In genomic region chr11:29247725-29248124, GRCm38 (mm10) we compare ENCODE assay signal across 8 mouse cellular contexts. TPM values are rescaled to one million over a fixed set of nuclear protein-coding genes. Genes with fewer than 3 reads are reported as not detected.
A peak's percentile ranks its signal among the peaks of the same experiment; 100 is the strongest.
DNase-seq lines count a peak whose midpoint lies in the region; ATAC-seq and TF ChIP-seq lines count a peak whose summit lies in the region.

No protein-coding gene starts in this region.

- WGBS in kidney, embryonic 16.5 days, result 95% methylated on average over 1 of the region's 1 CpGs
- 100% methylated on average over 1 of the region's 1 CpGs for WGBS in kidney, adult 2 months
- 100% methylated on average over 1 of the region's 1 CpGs for WGBS in embryonic facial prominence, embryonic 14.5 days
- 100% methylated on average over 1 of the region's 1 CpGs for WGBS in hindbrain, postnatal 0 days

- peaks cover 14% of the 10 kb centered on the region for H3K4me1 ChIP-seq in kidney, embryonic 16.5 days (ENCODE audit: insufficient read depth, low read length)
- 0 out of 2 replicates have a peak, but pooled peaks cover 6% of the 10 kb centered on the region for H3K4me1 ChIP-seq in kidney, adult 2 months (ENCODE audit: control insufficient read depth, insufficient read depth, low read length)
- peaks cover 13% of the 10 kb centered on the region for H3K4me1 ChIP-seq in embryonic facial prominence, embryonic 14.5 days (ENCODE audit: control insufficient read depth, insufficient read depth, low read length)
- H3K4me1 ChIP-seq in hindbrain, postnatal 0 days (ENCODE audit: insufficient read depth, low read length), result peaks cover 12% of the 10 kb centered on the region

- no peak overlapping the region for H3K27ac ChIP-seq in kidney, embryonic 16.5 days (ENCODE audit: low read length)
- H3K27ac ChIP-seq in kidney, adult 2 months (ENCODE audit: insufficient read depth, low read depth, low read length), result no peak overlapping the region
- no peak overlapping the region for H3K27ac ChIP-seq in embryonic facial prominence, embryonic 14.5 days (replicated peaks; ENCODE audit: low read depth, low read length)
- peak overlapping the region; percentile 65 for H3K27ac ChIP-seq in hindbrain, postnatal 0 days

- peak; percentile 7 for ATAC-seq in kidney, embryonic 16.5 days (ENCODE audit: low FRiP score, low TSS enrichment)
- ATAC-seq in embryonic facial prominence, embryonic 14.5 days (ENCODE audit: low read depth), result no peak
- ATAC-seq in hindbrain, postnatal 0 days, result no peak

- DNase-seq in kidney, adult 2 months, result no peak
- no peak for DNase-seq in embryonic facial prominence, embryonic 14.5 days (ENCODE audit: low spot score)
- no peak for DNase-seq in hindbrain, postnatal 0 days (ENCODE audit: low spot score)
- no peak for DNase-seq in gastrocnemius, postnatal 4 days (ENCODE audit: low spot score in 2 of 2)
- DNase-seq in spleen, postnatal 4 days (ENCODE audit: low spot score in 2 of 2), result no peak
- DNase-seq in lung, postnatal 10 days, result no peak

- no peaks in the 10 kb centered on the region for H3K9me3 ChIP-seq in kidney, embryonic 16.5 days (ENCODE audit: low read length)
- H3K9me3 ChIP-seq in embryonic facial prominence, embryonic 14.5 days (ENCODE audit: control insufficient read depth, low read length), result no peaks in the 10 kb centered on the region
- H3K9me3 ChIP-seq in hindbrain, postnatal 0 days (ENCODE audit: low read length), result no peaks in the 10 kb centered on the region

- no peaks in the 10 kb centered on the region for H3K27me3 ChIP-seq in kidney, embryonic 16.5 days (ENCODE audit: insufficient read depth, low read length)
- no peaks in the 10 kb centered on the region for H3K27me3 ChIP-seq in kidney, adult 2 months (replicated peaks; ENCODE audit: control insufficient read depth, insufficient read depth, low read length)
- H3K27me3 ChIP-seq in embryonic facial prominence, embryonic 14.5 days (replicated peaks; ENCODE audit: control insufficient read depth, insufficient read depth, low read length), result no peaks in the 10 kb centered on the region
- H3K27me3 ChIP-seq in hindbrain, postnatal 0 days (ENCODE audit: insufficient read depth, low read length), result no peaks in the 10 kb centered on the region
- no peaks in the 10 kb centered on the region for H3K27me3 ChIP-seq in myocyte (ENCODE audit: control insufficient read depth, insufficient read depth, insufficient read length)

- TF ChIP-seq CTCF in kidney, adult 2 months (conservative IDR thresholded peaks at IDR 0.05; ENCODE audit: insufficient read depth, insufficient read length, low read depth, low read length), result no peak
- TF ChIP-seq CTCF in hindbrain, postnatal 0 days (IDR thresholded peaks at IDR 0.05; ENCODE audit: low read depth), result no peak

- 0 out of 2 replicates have a peak, but pooled peaks cover 5% of the 10 kb centered on the region for H3K36me3 ChIP-seq in kidney, embryonic 16.5 days (ENCODE audit: insufficient read depth, low read length)
- no peaks in the 10 kb centered on the region for H3K36me3 ChIP-seq in kidney, adult 2 months (ENCODE audit: control insufficient read depth, insufficient read depth, low read length)
- peaks cover 12% of the 10 kb centered on the region for H3K36me3 ChIP-seq in embryonic facial prominence, embryonic 14.5 days (ENCODE audit: control insufficient read depth, insufficient read depth, low read length)
- H3K36me3 ChIP-seq in hindbrain, postnatal 0 days (ENCODE audit: insufficient read depth, low read length), result no peaks in the 10 kb centered on the region; the same call in 1 of the 2 replicates
- no peaks in the 10 kb centered on the region for H3K36me3 ChIP-seq in myocyte (ENCODE audit: control insufficient read depth, insufficient read depth)

- peak overlapping the region; percentile 87 for H3K4me3 ChIP-seq in kidney, embryonic 16.5 days (ENCODE audit: low read length)
- H3K4me3 ChIP-seq in kidney, adult 2 months (ENCODE audit: insufficient read depth, low read depth, low read length), result no peak overlapping the region
- H3K4me3 ChIP-seq in embryonic facial prominence, embryonic 14.5 days (ENCODE audit: low read depth, low read length), result peak overlapping the region; percentile 69
- H3K4me3 ChIP-seq in hindbrain, postnatal 0 days (ENCODE audit: low read length), result peak overlapping the region; percentile 87
- H3K4me3 ChIP-seq in myocyte, result peak overlapping the region; percentile 67

- no peak overlapping the region for H3K9ac ChIP-seq in kidney, embryonic 16.5 days (replicated peaks; ENCODE audit: low read length)
- no peak overlapping the region for H3K9ac ChIP-seq in embryonic facial prominence, embryonic 14.5 days (ENCODE audit: low read depth, low read length)
- H3K9ac ChIP-seq in hindbrain, postnatal 0 days (replicated peaks; ENCODE audit: low read length), result no peak overlapping the region

- no peak for TF ChIP-seq POLR2A in kidney, adult 2 months (IDR thresholded peaks at IDR 0.05; ENCODE audit: low read depth, low read length)
- no peak for TF ChIP-seq POLR2A in myocyte (IDR thresholded peaks at IDR 0.05; ENCODE audit: insufficient read length, low read depth)

- H3K79me2 ChIP-seq in myocyte (ENCODE audit: control insufficient read depth, insufficient read depth), result peaks cover 8% of the 10 kb centered on the region

- H3K4me2 ChIP-seq in kidney, embryonic 16.5 days (replicated peaks; ENCODE audit: low read depth, low read length), result peak overlapping the region; percentile 54
- H3K4me2 ChIP-seq in embryonic facial prominence, embryonic 14.5 days (ENCODE audit: low read depth, low read length), result peak overlapping the region; percentile 50
- peak overlapping the region; percentile 50 for H3K4me2 ChIP-seq in hindbrain, postnatal 0 days (ENCODE audit: low read depth, low read length)
- H3K4me2 ChIP-seq in myocyte (ENCODE audit: low read depth), result peak overlapping the region; percentile 88

- H3ac ChIP-seq in myocyte (ENCODE audit: control insufficient read depth, insufficient read length), result no peak overlapping the region

TF ChIP-seq in myocyte, 11 proteins besides CTCF, POLR2A, EP300 and RAD21:
- TF ChIP-seq TCF12 (IDR thresholded peaks at IDR 0.05; ENCODE audit: insufficient read depth, poor library complexity, severe bottlenecking), result no peak
- TF ChIP-seq POLR2AphosphoS2 (IDR thresholded peaks at IDR 0.05; ENCODE audit: insufficient read length, low read depth), result no peak
- no peak for TF ChIP-seq MYOG (IDR thresholded peaks at IDR 0.05; ENCODE audit: control insufficient read depth in 1 of 3, insufficient read depth in 1 of 3, insufficient read length in 2 of 3, low read depth in 2 of 3)
- no peak for TF ChIP-seq CEBPB (IDR thresholded peaks at IDR 0.05; ENCODE audit: insufficient read depth, poor library complexity, severe bottlenecking)

RNA-seq across cellular contexts. Expression of gene Cfap36, which starts 0.5 kb away (rescaled TPM):
- 58.3 and 61.5 TPM in 2 replicates for polyA plus RNA-seq in kidney, embryonic 16.5 days (2015; fragmentation: Nextera tagmentation; extraction: Ambion mirVana)
- polyA plus RNA-seq in kidney, adult 2 months (2012; rRNA removed), result 9.9 and 10.0 TPM in 2 replicates
- polyA plus RNA-seq in embryonic facial prominence, embryonic 14.5 days (2014; fragmentation: Nextera tagmentation; extraction: Ambion mirVana), result 54.9 and 55.3 TPM in 2 replicates
- total RNA-seq in hindbrain, postnatal 0 days (2014; rRNA removed), result 28.0 and 40.1 TPM in 2 replicates
- 154 and 164 TPM in 2 replicates for polyA plus RNA-seq in hindbrain, postnatal 0 days (2015; fragmentation: Nextera tagmentation; extraction: Ambion mirVana)
- polyA plus RNA-seq in myocyte (2012; fragmentation: generic; extraction: Trizol), result 17.6 TPM
- 10 to 100 TPM; 21.9 to 27.0 TPM for total RNA-seq in gastrocnemius, postnatal 4 days (2021)
